Mouse (Mus musculus) kidney, adult 10 weeks (tissue): ENCODE results near the gene Syt1. TPM values are rescaled to one million over a fixed set of nuclear protein-coding genes. Genes with fewer than 3 reads are reported as not detected.

Source experiments
- polyA plus RNA-seq: library from polyadenylated mRNA; stranded (reverse); fragments of 350-450 nt; fragmentation: Illumina TruSeq; extraction: RNeasy Lipid Tissue Mini Kit (QIAGEN cat#74804); gene quantifications from one replicate; pipeline ENCODE4 v1.2.3, GENCODE M21; 2014; ENCODE audit warnings: low read depth, low replicate concordance

Gene Syt1
- 0.32 TPM for polyA plus RNA-seq

DNA sequence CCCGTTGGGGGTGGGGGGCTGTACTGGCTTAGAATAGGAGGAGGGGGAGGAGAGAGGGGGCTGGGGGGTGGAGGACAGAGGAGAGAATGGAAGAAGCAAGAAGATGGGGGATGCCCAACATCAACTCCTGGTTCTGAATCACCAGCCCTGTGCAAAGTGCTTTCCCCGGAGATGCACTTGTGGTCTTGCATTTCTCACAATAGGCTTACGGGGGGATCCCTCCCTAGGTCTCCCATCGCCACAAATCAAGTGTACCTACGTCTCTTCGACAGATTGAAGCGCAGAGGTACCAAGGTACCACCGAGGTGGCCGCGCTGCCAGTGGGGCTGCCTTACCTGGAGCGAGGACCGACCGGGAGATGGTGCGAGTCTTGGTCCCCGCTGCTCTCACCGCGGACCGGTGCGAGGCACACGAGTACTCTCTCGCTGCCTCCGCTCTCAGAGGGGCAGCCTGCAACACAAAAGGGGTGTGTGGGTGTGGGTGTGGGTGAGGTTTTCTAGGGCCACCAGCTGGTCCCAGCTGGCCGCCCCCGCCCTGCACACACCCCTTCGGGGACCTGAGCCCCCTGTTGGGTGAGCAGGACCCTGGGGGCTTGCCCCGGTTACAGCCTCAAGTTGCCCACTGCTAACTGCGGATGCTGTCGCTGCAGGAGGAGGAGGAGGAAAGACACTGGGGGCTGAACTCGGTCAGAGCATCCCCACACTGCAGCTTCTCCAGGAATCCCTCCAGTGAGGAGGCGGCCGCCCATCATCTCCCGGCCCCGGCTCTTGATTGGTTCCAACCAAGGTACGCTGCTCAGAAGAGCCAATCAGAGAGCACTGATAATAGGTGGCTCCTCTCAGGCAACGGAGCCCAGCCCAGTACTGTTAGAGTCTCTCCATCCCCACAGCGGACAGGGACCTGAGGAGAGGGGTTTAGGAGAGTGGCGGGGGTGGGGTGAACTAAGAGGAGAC is at the start of gene Syt1:
Gene Syt1 (minus strand): TSS at position 742 of the 953 bp plus-strand sequence.

DNA sequence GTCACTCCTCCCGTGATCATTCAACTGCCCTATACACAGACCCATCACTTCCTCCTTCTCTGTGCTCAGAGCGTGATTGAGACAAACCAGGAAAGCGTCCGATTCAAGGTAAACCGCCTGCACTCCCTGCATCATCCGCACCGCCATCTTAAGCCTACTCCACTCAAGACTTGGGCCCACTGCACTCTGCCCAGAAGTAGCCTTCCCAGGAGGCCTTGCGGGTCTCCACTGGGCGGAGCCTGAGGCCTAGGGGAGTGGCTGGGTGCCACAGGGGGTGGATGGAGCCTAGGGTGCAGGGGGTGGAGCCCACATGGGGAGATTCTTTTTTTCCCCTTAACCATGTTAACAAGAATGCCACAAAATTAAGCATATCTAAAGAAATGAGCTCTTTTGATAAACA is 310.8 kb downstream of the Syt1 start, which contains the start of gene Gm5136:
Gene Gm5136 (minus strand): TSS at position 215 of the 400 bp plus-strand sequence.

